In the genomic region with DNA sequence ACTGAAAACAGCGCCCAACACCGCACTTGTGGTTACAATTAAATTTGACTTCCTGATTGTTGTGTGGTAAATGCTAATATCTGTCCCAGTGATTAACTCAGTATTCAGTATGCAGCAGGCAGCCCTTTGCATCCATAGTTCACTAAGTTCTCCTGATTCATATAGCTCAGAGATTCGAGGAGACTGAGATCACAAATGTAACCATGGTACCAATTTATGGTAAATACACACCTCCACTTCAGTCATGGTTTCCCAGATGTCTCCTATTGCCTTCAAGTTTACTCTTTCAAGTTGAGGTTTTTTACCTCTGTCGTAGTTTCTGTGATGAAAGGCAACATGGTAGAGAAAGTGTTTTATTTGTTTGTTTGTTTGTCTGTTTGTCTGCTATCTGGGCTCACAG, we compare ENCODE assay signal across 24 mouse cellular contexts.
A peak's percentile ranks its signal among the peaks of the same experiment; 100 is the strongest.
DNase-seq lines count a peak whose midpoint lies in the region; ATAC-seq and TF ChIP-seq lines count a peak whose summit lies in the region.
"Had no signal": no experiment of that assay in that cellular context is flagged by ENCODE, and none has a peak within 500 bp of the region (broad histone marks: within the 10 kb centered on the region; RNA-seq: fewer than 3 reads in every experiment).

No protein-coding gene starts in this region.

- no peaks in the 10 kb centered on the region for H3K9me3 ChIP-seq in CH12.LX (replicated peaks; ENCODE audit: low read length)
- no peaks in the 10 kb centered on the region for H3K9me3 ChIP-seq in forebrain, embryonic 14.5 days (replicated peaks; ENCODE audit: control insufficient read depth, low read length)
- peaks cover 3% of the 10 kb centered on the region; the same call in 1 of the 2 replicates for H3K9me3 ChIP-seq in heart, embryonic 12.5 days (replicated peaks)
- H3K9me3 ChIP-seq: embryonic facial prominence, embryonic 15.5 days; forebrain, embryonic 12.5 days; forebrain, embryonic 15.5 days had no signal

- TF ChIP-seq POLR2A in CH12.LX (IDR thresholded peaks at IDR 0.05; ENCODE audit: low read depth, low read length), result no peak

- ATAC-seq in forebrain, embryonic 14.5 days, result no peak
- ATAC-seq in heart, embryonic 12.5 days (ENCODE audit: insufficient number of reproducible peaks, low FRiP score), result no peak
- ATAC-seq: forebrain, embryonic 15.5 days; forebrain, postnatal 0 days had no signal

- TF ChIP-seq CTCF in CH12.LX (conservative IDR thresholded peaks at IDR 0.05 in 1 of 2, IDR thresholded peaks at IDR 0.05 in 1 of 2; ENCODE audit: low read depth in 2 of 2, low read length in 2 of 2), result no peak

- H3K4me2 ChIP-seq in CH12.LX (ENCODE audit: insufficient read depth, low read depth, poor library complexity, severe bottlenecking), result peak overlapping the region; percentile 80
- H3K4me2 ChIP-seq in forebrain, embryonic 14.5 days (ENCODE audit: low read length), result no peak overlapping the region
- H3K4me2 ChIP-seq in heart, embryonic 12.5 days, result no peak overlapping the region
- H3K4me2 ChIP-seq: embryonic facial prominence, embryonic 13.5 days; embryonic facial prominence, embryonic 15.5 days; forebrain, embryonic 12.5 days; forebrain, embryonic 15.5 days had no signal

- H3K4me1 ChIP-seq in CH12.LX (ENCODE audit: control insufficient read depth in 1 of 2, insufficient read depth in 2 of 2), result peaks cover 42 to 58% of the 10 kb centered on the region in 2 experiments
- H3K4me1 ChIP-seq in forebrain, embryonic 14.5 days (ENCODE audit: control insufficient read depth, insufficient read depth, low read length), result no peaks in the 10 kb centered on the region
- no peaks in the 10 kb centered on the region for H3K4me1 ChIP-seq in heart, embryonic 12.5 days (replicated peaks)
- H3K4me1 ChIP-seq: embryonic facial prominence, embryonic 13.5 days; embryonic facial prominence, embryonic 15.5 days; forebrain, embryonic 10.5 days; forebrain, embryonic 12.5 days; forebrain, embryonic 15.5 days had no signal

- peaks cover 52% of the 10 kb centered on the region for H3K79me2 ChIP-seq in CH12.LX (replicated peaks; ENCODE audit: control insufficient read depth, extremely low read depth, insufficient read depth, poor library complexity, severe bottlenecking)

- WGBS in forebrain, embryonic 14.5 days, result 85% methylated on average over 4 of the region's 4 CpGs
- 78% methylated on average over 4 of the region's 4 CpGs for WGBS in heart, embryonic 12.5 days

- H3K4me3 ChIP-seq in CH12.LX (replicated peaks in 1 of 3; ENCODE audit: low read depth in 2 of 3, low read length in 2 of 3, poor library complexity in 1 of 3), result no peak overlapping the region
- no peak overlapping the region for H3K4me3 ChIP-seq in forebrain, embryonic 14.5 days (ENCODE audit: low read depth, low read length)
- no peak overlapping the region for H3K4me3 ChIP-seq in heart, embryonic 12.5 days
- H3K4me3 ChIP-seq: embryonic facial prominence, embryonic 13.5 days; embryonic facial prominence, embryonic 15.5 days; erythroblast, embryonic 14.5 days; forebrain, embryonic 10.5 days; forebrain, embryonic 12.5 days; forebrain, embryonic 15.5 days had no signal

- dilution Hi-C loops in CH12.LX (cut with MboI; ENCODE audit: extremely low pct_ligation_motif_present, extremely low pct_unique_long_range_greater_than_20kb, low sequenced_read_pairs), result no loop called here

- peaks cover 36 to 66% of the 10 kb centered on the region in 2 experiments for H3K36me3 ChIP-seq in CH12.LX (replicated peaks in 1 of 2; ENCODE audit: control insufficient read depth in 1 of 2, insufficient read depth in 1 of 2, low read length in 1 of 2)
- H3K36me3 ChIP-seq in forebrain, embryonic 14.5 days (ENCODE audit: control insufficient read depth, insufficient read depth, low read length), result no peaks in the 10 kb centered on the region
- no peaks in the 10 kb centered on the region for H3K36me3 ChIP-seq in heart, embryonic 12.5 days
- H3K36me3 ChIP-seq: embryonic facial prominence, embryonic 13.5 days; embryonic facial prominence, embryonic 15.5 days; forebrain, embryonic 10.5 days; forebrain, embryonic 12.5 days; forebrain, embryonic 15.5 days had no signal

- H3K27ac ChIP-seq in CH12.LX (ENCODE audit: insufficient read depth, low read depth), result peak overlapping the region; percentile 99
- H3K27ac ChIP-seq in forebrain, embryonic 14.5 days (ENCODE audit: low read depth, low read length), result no peak overlapping the region
- H3K27ac ChIP-seq in heart, embryonic 12.5 days (ENCODE audit: poor library complexity, severe bottlenecking), result no peak overlapping the region
- H3K27ac ChIP-seq: embryonic facial prominence, embryonic 13.5 days; embryonic facial prominence, embryonic 15.5 days; forebrain, embryonic 10.5 days; forebrain, embryonic 12.5 days; forebrain, embryonic 15.5 days had no signal

- peak; percentile 13; the same call in 1 of the 2 replicates for TF ChIP-seq EP300 in CH12.LX (IDR thresholded peaks at IDR 0.05; ENCODE audit: low read length)

- H3K27me3 ChIP-seq in CH12.LX (replicated peaks), result no peaks in the 10 kb centered on the region
- H3K27me3 ChIP-seq in forebrain, embryonic 14.5 days (replicated peaks; ENCODE audit: control insufficient read depth, insufficient read depth, low read length), result no peaks in the 10 kb centered on the region
- 0 out of 2 replicates have a peak, but pooled peaks cover 8% of the 10 kb centered on the region for H3K27me3 ChIP-seq in heart, embryonic 12.5 days (replicated peaks)
- H3K27me3 ChIP-seq: embryonic facial prominence, embryonic 15.5 days; forebrain, embryonic 12.5 days; forebrain, embryonic 15.5 days had no signal

- peak; percentile 50 for DNase-seq in CD4-positive, CD25-positive, alpha-beta regulatory T cell, adult 2 months (ENCODE audit: low read depth, low spot score)
- DNase-seq in CH12.LX (ENCODE audit: extremely low read depth), result peak; percentile 72
- peak; percentile 50 for DNase-seq in induced T-regulatory cell, adult 2 months (ENCODE audit: low read depth)
- DNase-seq in frontal cortex, postnatal 10 days (ENCODE audit: low spot score in 2 of 2), result no peak
- DNase-seq in T-cell, adult 2 months (ENCODE audit: low spot score), result no peak
- no peak for DNase-seq in forebrain, embryonic 14.5 days (ENCODE audit: low spot score)
- DNase-seq: adrenal gland, adult 2 months; adrenal gland, postnatal 10 days; adrenal gland, postnatal 25 days; cerebellum, adult 11 months; cerebellum, adult 18-20 months; cerebellum, adult 8-10 months; cerebellum, adult 9-11 months; cerebellum, postnatal 14 days; cerebellum, postnatal 36 days; embryo, embryonic 11 days; forebrain, postnatal 0 days had no signal

- no peak for TF ChIP-seq RAD21 in CH12.LX (IDR thresholded peaks at IDR 0.05; ENCODE audit: low read depth, low read length)

- H3K9ac ChIP-seq in CH12.LX (ENCODE audit: insufficient read depth, low read depth), result peak overlapping the region; percentile 79
- H3K9ac ChIP-seq in forebrain, embryonic 14.5 days (ENCODE audit: low read length), result no peak overlapping the region
- no peak overlapping the region for H3K9ac ChIP-seq in heart, embryonic 12.5 days
- H3K9ac ChIP-seq: embryonic facial prominence, embryonic 13.5 days; embryonic facial prominence, embryonic 15.5 days; forebrain, embryonic 12.5 days; forebrain, embryonic 15.5 days; forebrain, postnatal 0 days had no signal

- in situ Hi-C loops in CH12.LX (cut with MboI; ENCODE audit: low pct_ligation_motif_present, low pct_unique_long_range_greater_than_20kb, low sequenced_read_pairs), result loop anchor here (10.0 to 25.0 kb wide), 2 partner anchors 191 to 524 kb away; partner anchors contain the start of genes Akna and Tnfsf15

TF ChIP-seq in CH12.LX, 34 proteins besides CTCF, POLR2A, EP300 and RAD21:
- TF ChIP-seq MEF2A (IDR thresholded peaks at IDR 0.05; ENCODE audit: borderline replicate concordance, low read depth, low read length), result peak; percentile 28; the same call in 1 of the 2 replicates
- no peak for TF ChIP-seq ELF1 (IDR thresholded peaks at IDR 0.05; ENCODE audit: low read depth, low read length)

Comparison
In these comparisons a context has a peak if more than half of its experiments do, and no peak if none do; other contexts are left out.
1. DNase-seq: peak in CD4-positive, CD25-positive, alpha-beta regulatory T cell, adult 2 months (single experiment), CH12.LX (single experiment) and induced T-regulatory cell, adult 2 months (single experiment); none in frontal cortex, postnatal 10 days (0 of 2), T-cell, adult 2 months (single experiment) and forebrain, embryonic 14.5 days (single experiment).